Mouse (Mus musculus) T-cell, adult 66 days (primary cell): ENCODE results near the gene 9830107B12Rik. TPM values are rescaled to one million over a fixed set of nuclear protein-coding genes. Genes with fewer than 3 reads are reported as not detected.

Experiments
- total RNA-seq, 2 experiments: library from RNA; stranded (reverse); gene quantifications; 3 replicates in 1 of 2; 4 replicates in 1 of 2; pipeline ENCODE4 v1.2.4; 2023

The 9830107B12Rik gene
- not detected for total RNA-seq

GRCm38 (mm10) chr17:48146120-48146519, at the start of gene 9830107B12Rik:
Gene 9830107B12Rik, minus strand, starts transcription at chr17:48146268.

GRCm38 (mm10) chr17:48167103-48167502, 21.0 kb upstream of the 9830107B12Rik start, which contains the start of gene A530064D06Rik:
Gene A530064D06Rik, minus strand, starts transcription at chr17:48167275.

GRCm38 (mm10) chr17:48089019-48089418, 57.0 kb downstream of the 9830107B12Rik start, which contains the start of gene 1700067P10Rik:
Gene 1700067P10Rik, plus strand, starts transcription at chr17:48089319.

Other genes starting within 250 kb of the 9830107B12Rik start
- 10 to 100 TPM; 71.4 to 72.8 TPM for gene Foxp4, start 221.6 kb downstream of the 9830107B12Rik start, total RNA-seq
- gene 1700122O11Rik, start 108.0 kb downstream of the 9830107B12Rik start, total RNA-seq = not detected
- not detected for gene 1700067P10Rik, start 56.9 kb downstream of the 9830107B12Rik start, total RNA-seq
- under 1 TPM in 1 of 2 experiments, not detected in 1; 0.79 TPM for gene A530064D06Rik, start 21.0 kb upstream of the 9830107B12Rik start, total RNA-seq
- gene Trem1, start 86.5 kb upstream of the 9830107B12Rik start, total RNA-seq = under 1 TPM in 1 of 2 experiments, not detected in 1; 0.23 TPM
- not detected for gene Trem3, start 101.5 kb upstream of the 9830107B12Rik start, total RNA-seq
- 1 to 10 TPM; 1.7 to 3.4 TPM for gene Treml4, start 118.0 kb upstream of the 9830107B12Rik start, total RNA-seq
- gene Treml2, start 153.2 kb upstream of the 9830107B12Rik start, total RNA-seq = 10 to 100 TPM; 80.4 to 94.4 TPM
- 1 to 10 TPM; 6.5 to 7.4 TPM for gene B430306N03Rik, start 169.9 kb upstream of the 9830107B12Rik start, total RNA-seq
- gene Trem2, start 200.1 kb upstream of the 9830107B12Rik start, total RNA-seq = not detected
- gene Treml1, start 213.6 kb upstream of the 9830107B12Rik start, total RNA-seq = not detected